Mouse (Mus musculus): ENCODE measurements around the gene Shoc2.

GRCm38 (mm10) chr19:54048161-54048885 is 104.2 kb downstream of the Shoc2 start:
- TF ChIP-seq GATA1 (IDR thresholded peaks at IDR 0.05; ENCODE audit: low read length) (no peak), TAL1 (IDR thresholded peaks at IDR 0.05; ENCODE audit: low read length) (no peak)

Data from erythroblast, embryonic 14.5 days (primary cell).